Mouse (Mus musculus) heart, adult 11 months (tissue): ENCODE measurements at regions not wholly inside any gene's neighbourhood (a gene's known extent, or its start where the extent isn't known, plus 50 kb on each side); places are given as distances from the start of the nearest gene placed in this dataset.

Experiments used
- DNase-seq: peaks from one replicate; pipeline ENCODE4 v3.0.0; 2022

DNA sequence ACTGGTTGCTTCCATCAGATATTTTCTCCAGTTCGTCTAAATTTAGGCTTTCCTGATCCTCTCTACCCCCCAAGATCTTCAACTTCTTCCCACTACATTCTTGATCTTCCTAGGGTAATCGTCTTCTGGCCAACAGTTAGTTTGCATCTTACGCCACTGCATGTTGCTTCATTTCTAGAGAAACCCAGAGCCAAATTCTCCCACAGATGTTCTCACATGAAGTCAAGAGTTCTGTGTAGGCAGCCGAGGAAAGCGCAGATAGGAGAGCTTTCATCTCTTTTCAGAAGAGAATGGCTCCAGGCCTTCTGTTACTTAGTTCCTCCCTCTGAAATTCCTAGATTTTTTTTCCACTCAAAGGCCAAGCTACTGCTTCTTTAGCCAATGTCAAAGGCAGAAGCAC, 179.9 kb downstream of the Fgf10 start:
- DNase-seq = peak; percentile 90

DNA sequence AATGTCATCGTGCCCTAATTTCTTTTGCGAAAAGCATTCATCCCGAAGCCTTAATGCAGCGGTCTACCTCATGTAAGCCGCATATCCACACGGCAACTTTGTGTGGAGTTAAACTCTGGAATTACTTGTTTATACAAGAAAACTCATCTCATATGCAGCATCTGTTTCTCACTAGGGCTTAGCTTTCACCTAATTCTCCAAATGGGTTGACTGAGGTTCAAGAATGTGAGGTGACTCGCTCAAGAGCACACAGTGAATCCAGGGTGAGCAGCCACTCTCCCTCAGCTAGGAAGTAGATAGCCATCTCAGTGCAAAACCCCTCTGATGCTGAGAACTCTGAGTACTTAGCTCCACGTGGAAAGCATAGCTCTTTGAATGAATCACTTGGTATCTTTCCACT, 181.1 kb downstream of the Fgf10 start:
- no peak for DNase-seq

DNA sequence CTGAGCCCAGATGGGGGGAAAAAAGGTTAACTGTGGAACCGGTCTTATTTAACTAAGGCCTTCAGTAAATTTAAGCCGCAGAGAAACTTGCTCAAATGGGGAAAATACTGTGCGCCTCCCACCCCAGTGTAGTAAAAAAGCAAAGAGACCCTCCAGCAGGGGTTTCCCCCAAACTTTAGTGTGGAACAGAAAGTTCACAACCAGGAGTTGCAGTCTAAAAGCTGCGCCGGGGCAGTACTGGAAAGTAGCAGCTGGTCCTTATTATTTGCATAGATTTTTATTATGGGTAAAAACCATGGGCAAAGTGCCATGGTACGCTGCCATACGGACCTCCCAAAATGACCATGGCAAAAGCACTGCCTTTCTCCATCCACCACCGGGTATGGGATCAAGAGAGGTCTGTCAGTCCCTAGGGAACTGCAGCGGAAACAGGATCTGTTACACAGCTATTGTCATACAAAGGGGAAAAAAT, 216.8 kb downstream of the Fgf10 start:
- DNase-seq = no peak

DNA sequence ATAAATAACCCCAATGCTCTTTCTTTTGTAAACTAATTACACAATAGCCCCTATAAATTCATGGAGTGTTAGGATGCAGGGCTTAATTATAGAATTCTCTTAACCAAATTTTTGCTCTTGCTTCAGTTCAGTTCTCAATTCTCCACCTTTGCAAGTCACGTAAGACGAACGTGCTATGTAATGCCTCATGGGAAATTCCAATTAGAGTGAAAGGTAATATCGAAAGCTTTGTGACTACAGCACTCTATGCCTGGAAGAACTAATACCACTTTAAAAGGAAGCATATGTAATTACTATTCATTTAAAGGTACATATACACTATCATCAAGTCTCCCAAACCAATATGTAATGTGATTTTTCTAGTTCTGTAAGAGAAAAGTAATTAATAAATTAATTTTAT, 225.5 kb downstream of the Fgf10 start:
- no peak for DNase-seq

DNA sequence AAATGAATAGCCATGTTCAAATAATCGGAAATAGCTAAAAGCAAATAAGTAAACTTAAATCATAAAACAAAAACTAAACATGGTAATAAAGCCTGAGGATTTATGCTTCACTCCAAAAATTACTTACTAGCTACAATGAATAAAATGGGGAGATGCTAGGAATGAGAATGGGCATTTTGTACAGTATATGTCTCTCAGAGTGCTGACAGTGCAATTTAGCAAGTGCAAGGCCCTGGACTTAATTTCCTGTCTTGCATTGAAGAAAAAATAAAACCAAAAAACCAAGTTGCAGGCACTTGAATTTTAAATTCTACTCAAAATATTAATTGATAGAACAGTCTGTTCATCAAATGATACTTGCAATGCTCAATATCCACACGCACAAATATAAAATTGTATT, 232.4 kb downstream of the Fgf10 start:
- DNase-seq = no peak

DNA sequence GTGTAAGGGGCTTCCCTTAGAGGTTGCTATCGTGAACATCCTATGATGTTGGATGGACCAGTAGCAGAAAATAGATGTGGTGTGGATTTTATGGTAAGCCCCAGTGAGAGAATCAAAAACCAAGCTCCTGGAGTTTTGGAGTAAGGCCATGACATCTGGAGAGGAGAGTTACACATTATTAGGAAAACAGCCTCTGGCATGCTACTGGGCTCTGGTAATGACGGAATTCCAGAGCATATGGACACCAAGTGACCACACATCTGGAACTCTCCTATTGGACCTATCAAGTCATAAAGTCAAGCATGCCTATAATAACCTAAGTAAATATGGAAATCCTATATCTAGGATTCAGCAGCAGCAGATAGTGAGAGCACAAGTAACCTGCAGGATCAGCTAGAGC, 240.8 kb downstream of the Fgf10 start:
- no peak for DNase-seq

DNA sequence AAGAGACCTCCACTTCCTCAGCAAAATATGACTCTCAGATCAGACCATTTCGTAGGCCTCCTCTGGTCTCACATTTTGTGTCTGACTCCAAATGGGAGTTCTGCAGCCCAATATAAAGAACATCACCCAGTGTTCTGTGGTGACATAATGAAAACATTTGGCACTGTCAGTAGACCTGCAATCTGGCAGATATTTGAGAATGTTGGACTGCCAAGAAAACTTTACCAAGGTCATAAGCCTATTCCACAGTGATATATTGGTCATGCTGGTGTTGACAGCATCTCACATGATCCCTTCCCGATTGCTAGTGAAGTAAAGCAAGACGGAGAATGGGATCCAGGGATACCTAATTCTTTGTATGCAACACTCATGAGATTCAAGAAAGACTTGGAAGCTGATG, 271.2 kb downstream of the Fgf10 start:
- peak; percentile 96 for DNase-seq

DNA sequence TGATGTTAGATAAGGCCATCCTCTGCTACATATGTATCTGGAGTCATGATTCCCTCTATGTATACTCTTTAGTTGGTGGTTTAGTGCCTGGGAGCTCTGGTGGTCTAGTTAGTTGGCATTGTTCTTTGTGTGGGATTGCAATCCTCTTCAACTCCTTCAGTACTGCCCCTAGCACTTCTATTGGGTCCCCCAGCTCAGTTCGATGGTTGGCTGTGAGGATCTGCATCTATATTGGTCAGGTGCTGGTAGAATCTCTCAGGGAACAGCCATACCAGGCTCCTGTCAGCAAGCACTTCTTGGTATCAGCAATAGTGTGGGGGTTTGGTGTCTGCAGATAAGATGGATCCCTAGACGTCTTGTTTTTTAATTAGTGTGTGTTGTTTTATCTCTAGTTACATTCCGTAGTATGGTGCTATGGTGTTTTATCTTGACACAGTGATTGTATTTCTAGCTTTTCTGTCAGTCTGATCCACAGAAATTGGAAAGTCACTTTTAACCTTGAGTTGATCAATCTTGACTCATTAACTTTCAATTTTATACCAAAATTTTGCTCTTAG, 296.6 kb downstream of the Fgf10 start:
- DNase-seq = peak; percentile 53

DNA sequence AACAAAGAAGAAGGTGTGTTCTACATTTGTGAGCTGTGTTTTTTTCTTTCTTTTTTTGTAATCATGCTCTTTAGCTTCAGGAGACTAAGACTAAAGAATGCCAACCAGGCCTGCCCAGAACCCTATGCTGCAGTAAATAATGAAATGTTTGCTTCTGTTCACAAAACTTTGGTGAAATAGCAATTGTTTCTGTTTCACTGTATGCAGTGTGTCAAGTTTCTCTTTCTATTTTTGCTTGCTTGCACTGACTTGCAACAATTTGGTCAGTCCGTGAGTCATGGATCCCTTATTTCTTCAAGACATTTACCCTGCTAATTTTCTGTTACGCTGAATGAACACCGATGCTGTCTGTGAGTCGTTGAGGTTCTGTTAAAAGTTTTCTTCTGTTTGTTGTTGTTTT, 298.1 kb downstream of the Fgf10 start:
- DNase-seq = no peak

DNA sequence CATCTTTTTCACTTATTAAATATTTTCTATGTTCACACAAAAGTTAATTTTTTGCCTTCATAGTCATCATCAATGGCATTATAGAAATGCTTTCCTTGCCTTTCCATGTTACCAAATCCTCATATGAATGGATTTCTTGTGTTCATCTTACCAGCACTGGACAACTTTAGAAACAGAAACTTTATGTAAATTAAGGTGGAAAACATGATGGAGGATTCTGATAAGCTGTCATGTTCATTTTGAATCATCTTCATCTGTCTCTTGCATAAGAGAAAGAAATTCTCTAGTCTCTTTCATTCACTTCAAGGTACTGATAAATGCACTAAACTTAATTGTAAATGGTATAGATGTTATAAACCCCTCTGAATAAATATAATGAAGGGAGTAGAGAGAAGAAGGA, 305.4 kb downstream of the Fgf10 start:
- no peak for DNase-seq

DNA sequence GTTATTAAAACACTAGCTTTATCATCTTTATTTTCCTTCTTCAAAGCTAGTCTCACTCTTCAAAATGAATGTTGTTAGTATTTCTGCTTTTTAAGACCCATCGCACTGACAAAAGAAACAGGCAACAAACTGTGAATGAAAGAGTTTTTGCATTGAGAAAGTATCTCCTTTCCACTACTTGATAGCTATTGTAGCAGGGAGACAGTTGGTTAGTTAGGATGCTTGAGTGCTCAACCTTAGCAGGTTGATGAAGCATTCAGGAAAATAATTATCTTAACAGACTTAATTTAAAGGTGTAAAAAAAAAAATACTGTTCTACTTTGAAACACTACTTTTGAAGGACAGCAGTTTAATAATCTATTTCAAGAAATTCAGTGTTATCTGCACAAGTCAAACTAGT, 305.9 kb downstream of the Fgf10 start:
- no peak for DNase-seq

DNA sequence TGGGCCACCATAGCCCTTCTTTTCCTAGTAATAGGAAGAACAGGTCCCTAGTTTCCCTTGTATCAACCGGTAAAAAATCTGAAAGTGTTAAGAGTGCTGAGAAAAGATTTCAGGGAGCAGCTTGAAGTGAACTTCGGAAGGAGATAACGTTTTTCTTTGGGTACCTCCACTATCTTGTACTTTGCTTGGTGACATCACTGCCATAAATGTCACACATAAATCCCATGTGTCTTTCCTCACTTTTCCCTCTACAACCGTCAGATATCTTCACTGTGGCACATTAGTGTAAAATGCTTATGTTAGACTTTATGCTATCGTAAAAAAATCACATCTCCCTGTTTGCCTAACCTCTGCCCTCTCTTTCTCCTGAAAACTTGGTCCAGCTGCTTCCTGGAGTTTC, 309.9 kb downstream of the Fgf10 start:
- no peak for DNase-seq

DNA sequence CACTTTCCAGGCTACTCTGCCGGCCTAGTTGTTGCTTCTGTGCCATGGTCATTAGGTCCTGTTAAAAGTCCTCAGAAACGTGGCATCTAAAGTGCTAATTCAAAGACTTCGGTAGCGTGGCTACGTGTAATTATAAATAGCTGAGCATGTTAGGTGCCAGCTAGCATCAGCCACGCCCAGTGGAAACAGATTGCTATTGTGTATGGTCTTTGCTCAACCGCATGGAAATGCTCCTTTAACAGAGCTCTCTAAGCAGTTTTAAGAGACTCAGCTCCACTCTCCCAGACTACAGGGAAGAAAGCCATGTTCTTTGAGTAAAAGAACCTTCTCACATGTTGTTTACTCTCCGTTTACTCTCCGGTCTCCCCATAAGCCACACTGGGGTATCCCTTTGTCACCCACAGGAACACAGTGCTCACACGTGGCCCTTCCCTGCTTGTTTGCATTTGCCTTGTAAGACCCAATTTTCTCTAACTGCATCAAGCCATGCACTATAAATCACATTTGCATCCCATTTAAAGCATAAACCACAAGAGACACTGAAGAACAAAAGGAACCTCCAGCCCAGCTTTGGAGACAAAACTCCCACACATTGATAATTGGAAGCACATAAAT, 311.7 kb downstream of the Fgf10 start:
- no peak for DNase-seq

DNA sequence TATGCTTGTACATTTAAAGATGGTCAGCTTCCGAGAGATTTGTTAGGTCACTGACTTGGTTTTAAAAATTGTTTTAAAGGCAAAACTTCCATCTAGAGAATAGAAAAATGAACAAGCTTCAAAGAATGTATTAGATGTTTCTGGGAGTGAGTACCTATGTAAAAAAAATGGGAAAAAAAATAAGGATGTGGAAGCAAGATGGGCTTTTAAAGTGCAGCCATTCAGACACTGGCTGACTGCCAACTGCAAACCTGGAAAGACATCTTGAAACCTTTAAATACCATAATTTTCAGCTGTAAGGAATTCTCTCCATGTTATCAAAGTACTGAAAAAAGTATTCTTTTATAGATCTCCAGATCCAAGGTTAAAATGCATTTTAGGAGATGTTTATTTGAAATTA, 315.7 kb downstream of the Fgf10 start:
- DNase-seq = no peak

DNA sequence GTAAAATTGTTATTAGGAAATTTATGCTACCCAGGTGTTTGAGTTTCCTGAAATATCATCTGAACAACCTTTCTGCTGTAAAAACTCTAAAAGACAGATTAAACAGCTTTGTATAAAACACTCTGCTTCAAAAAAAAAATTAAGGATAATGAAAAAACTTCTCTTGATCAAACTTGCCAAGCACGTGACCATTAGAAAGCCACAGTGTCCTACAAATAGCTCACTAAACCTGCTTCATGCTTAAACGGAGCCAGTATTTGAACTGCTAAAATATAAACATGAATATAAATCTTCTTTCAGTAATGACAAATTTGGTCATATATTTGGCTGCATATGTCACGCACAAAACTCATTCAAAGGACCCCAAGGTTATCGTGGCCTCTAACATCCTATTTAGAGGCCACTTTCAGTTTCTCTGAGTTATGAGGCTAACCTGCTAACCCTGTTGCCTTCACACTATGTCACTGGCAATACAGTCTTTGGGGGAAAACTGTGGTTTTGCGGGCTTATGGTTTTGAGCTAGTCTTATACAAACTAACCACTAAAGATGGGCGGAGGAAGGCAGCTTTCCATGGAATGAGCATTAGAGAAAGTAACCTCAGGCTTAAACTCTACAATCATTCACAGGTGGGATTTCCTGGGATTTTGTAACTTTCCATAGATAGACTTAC, 355.8 kb downstream of the Fgf10 start:
- no peak for DNase-seq

DNA sequence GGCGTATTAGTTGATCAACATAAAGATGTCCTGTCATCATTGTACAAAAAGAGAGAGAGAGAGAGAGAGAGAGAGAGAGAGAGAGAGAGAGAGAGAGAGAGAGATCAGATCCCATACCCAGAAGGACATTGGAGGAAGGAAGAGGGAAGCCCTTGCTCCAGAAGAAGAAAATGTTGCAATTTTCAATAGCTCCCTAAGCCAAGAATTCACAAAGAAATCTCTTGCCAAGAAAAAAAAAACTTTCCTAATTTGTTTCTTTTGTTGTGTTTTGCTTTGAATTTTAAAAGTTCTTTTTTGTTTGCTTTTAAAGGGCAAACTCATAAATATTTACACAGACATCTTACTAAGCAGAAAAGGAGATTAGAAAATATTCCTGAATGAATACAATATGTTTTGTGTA, 370.0 kb downstream of the Fgf10 start:
- no peak for DNase-seq

DNA sequence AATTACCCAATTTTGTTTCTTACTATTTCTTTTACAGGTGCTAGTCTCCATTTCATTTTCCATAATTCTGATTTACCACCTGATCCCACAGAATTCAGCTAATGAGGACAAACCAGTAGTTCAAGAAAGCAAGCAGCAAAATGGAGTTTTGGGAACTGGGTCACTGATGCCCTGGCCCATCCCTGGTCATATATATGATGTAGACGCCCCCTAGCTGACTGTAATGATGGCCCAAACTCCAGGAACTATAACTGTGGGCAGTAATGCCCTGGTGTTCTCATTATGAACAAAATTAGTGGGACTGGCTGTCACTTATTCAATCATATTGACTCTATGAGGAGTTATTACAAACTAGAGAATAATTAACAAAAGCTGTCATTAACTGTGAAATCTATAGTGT, 375.5 kb downstream of the Fgf10 start:
- DNase-seq = no peak

DNA sequence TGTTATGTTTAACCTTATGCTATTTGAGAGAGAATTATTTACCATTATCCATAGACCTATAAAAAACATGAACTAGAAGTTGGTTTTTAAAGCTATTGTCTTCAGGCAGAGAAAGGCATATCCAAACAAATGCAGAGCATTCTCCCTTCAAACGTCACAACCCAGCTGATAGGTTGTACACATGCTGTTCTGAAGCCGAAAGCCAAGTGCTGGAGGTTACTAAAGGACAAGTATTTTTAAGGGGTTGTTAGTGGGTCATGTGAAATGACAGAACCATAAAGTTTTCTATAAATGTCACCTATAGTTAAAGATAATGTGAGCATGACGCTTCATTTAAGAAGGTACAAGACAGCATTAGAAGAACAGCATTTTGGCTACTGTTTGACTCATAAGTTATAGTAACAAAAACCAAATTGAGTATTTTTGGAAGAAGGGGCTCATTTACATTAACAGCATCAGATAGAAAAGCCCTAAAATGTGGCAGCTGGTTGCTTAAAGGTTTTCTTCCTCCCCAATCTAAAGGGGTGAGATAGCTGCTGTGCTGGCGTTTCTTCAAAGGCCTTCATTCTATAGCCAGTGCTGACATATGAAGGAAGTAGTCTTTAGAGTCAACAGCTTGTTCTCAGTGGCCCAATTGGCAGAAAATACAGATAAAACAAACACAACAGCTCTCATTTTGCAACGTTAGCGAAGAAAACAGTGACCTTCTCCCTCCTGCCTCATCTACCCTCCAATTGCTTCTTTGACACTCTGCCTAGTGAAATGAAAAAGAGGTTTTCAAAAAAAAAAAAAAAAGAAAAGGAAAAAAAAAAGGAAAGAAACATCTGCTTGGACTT, 359.4 kb upstream of the Paip1 start:
- no peak for DNase-seq

DNA sequence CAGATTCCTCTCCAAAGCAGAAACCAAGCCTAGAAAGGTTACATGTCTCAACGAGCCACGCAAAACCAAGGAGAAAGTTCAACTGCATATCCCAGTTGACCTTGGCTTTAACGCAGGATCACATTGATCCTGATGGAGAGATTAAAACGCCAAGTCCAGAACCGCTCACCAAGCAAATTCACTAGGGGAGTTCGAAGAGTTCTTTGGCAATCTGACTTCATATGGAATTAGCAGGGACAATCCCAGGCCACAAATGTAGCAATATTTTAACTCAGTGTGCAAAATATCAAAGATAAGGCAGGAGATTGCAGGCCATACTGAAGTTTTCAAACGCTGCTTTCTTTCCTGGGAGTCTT, 358.8 kb upstream of the Paip1 start:
- DNase-seq = peak; percentile 88

DNA sequence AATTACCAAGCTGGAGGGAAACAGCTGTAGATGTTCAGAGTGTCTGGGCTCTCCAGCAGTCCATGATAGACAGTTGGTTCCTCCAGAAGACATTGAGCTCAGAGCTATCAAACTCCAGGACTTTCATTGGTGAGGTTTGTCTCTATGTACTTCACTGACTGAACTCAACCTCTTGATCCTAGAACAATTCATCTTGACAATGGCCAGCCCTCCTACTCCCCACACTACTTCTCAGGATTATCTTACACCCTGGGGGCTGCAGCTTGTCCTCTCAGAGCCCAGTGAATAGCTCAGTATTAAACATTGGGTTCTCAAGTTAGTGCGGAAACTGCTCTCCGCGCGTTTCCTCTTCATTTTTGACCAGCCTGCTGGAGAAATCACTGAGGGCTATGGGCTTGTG, 349.2 kb upstream of the Paip1 start:
- no peak for DNase-seq

DNA sequence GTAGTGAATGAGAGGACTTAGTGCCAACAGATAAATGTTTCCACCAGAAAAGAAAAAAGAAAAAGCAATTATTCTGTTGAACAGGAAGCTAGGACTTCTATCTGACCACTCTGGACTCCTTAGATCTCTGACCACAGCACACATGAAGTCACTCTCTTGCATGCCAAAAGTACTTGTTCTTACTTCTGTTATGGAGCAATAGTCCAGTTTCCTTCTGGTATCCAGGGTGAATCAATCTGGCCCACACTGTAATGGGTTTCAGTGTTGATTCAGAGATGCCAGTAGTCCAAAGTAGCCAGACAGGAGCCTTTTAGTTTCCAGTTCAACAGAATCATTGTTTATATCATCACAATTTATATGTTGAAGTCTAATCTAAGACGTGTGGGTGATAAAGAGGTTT, 346.7 kb upstream of the Paip1 start:
- DNase-seq = no peak

DNA sequence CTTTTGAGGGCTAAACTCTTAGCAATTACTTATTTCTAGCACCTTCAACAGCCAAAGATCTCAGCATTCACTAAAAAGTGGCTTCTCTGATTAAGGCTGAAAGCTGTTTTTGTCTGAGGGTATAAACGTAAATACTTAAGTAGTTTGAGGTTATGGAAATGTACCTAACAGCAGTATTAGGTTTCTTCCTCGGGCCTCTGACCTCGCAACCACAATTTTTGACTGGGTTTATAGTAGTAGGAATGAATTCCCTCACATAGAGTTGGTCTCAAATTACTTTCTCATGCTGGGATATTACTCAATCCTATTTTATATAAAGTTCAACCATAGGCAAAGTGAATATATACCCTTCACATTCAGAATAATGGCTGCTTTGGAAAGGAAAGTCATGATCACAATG, 310.5 kb upstream of the Paip1 start:
- DNase-seq = no peak

DNA sequence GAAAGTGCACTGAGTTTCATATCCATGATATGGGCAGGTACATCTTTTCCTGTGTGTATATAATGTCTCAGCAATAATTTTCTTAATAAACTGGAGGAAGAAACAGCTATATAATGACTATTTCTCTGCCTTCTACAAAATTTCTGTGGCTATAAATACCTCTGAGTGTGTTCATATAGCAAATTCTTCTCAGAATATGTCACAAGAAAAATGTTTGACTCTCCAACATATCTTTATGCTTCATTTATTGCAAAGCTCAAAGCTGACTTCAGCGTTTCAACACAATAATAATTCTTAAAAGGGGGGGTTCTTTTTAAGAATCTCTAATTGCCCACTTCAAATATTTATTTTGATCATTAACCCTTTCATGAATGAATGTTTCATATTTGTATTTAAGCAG, 310.0 kb upstream of the Paip1 start:
- DNase-seq = no peak

DNA sequence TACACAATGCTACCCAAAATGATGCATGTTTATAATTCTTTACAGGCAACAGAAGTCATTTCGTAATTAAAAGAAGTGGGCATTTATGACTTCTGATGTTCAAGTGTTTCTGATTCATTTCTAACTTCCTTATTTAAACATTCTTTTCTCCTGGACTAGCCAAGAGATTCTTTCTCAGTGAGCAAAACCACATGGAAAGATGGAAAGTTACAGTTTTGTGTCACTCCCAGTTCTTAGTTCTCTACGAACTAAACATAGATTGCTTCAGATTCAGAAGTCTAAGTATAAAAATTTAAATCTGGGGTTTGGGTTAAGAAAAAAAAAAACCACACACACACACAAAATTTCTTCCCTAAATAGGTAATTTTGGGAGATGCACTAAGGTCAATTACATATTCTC, 288.0 kb upstream of the Paip1 start:
- no peak for DNase-seq
